Mouse (Mus musculus) cortical plate, adult 2 months (tissue): Measurements from ENCODE around the gene Kif1c. TPM values are rescaled to one million over a fixed set of nuclear protein-coding genes. Genes with fewer than 3 reads are reported as not detected.
"Not testable (repeated sequence)": the region's sequence is repeated elsewhere in the genome, so short reads cannot be mapped to it uniquely, and the experiment has no call there.

Source experiments
- H3K27ac ChIP-seq: fragments of 200-500 bp; 2 replicates; pipeline ENCODE4 v1.5.1; 2012; ENCODE audit warnings: low read length, control low read depth, inconsistent platforms; ENCODE audit not compliant: insufficient read depth
- H3K4me1 ChIP-seq: fragments of 200-500 bp; 2 replicates; pipeline ENCODE4 v1.6.1; 2011; ENCODE audit warnings: low read length; ENCODE audit not compliant: control insufficient read depth, insufficient read depth
- H3K4me3 ChIP-seq: fragments of 200-500 bp; 2 replicates; pipeline ENCODE4 v1.5.1; 2011; ENCODE audit warnings: mild to moderate bottlenecking, low read length, control low read depth; ENCODE audit not compliant: insufficient read depth
- CTCF ChIP-seq: fragments of 200-500 bp; IDR thresholded peaks from 2 replicates; pipeline ENCODE4 v1.5.1; 2011; ENCODE audit warnings: mild to moderate bottlenecking, control low read depth, low read length; ENCODE audit not compliant: insufficient read depth; ENCODE audit errors: extremely low read depth
- POLR2A ChIP-seq: fragments of 200-500 bp; IDR thresholded peaks from 2 replicates; pipeline ENCODE4 v1.6.1; 2011; ENCODE audit warnings: mild to moderate bottlenecking, low read length, control low read depth; ENCODE audit not compliant: insufficient read depth; ENCODE audit errors: extremely low read depth
- polyA plus RNA-seq: library from polyadenylated mRNA; depleted of rRNA; stranded (reverse); fragments of >200 nt; gene quantifications from 2 replicates; pipeline ENCODE4 v1.2.3, GENCODE M21; 2012

The Kif1c gene
- polyA plus RNA-seq, 1 experiment, result 53.7 TPM

- no peak overlapping the region for H3K27ac ChIP-seq
- no peak overlapping the region for H3K4me3 ChIP-seq
- no peaks in the 10 kb centered on the region for H3K4me1 ChIP-seq
- TF ChIP-seq POLR2A (no peak), CTCF (no peak)
Measured at GRCm38 (mm10) chr11:70747876-70748545, 47.7 kb downstream of the Kif1c start.

GRCm38 (mm10) chr11:70752337-70753017 lies 52.1 kb downstream of the Kif1c start:
- TF ChIP-seq CTCF, result no peak
- TF ChIP-seq POLR2A, result no peak

GRCm38 (mm10) chr11:70753146-70753545 lies 52.8 kb downstream of the Kif1c start:
- Histone ChIP-seq H3K27ac (no peak overlapping the region), H3K4me3 (no peak overlapping the region), H3K4me1 (no peaks in the 10 kb centered on the region; the same call in 1 of the 2 replicates)
- TF ChIP-seq POLR2A (no peak), CTCF (no peak)

More at GRCm38 (mm10) chr11:70752337-70753017, 52.1 kb downstream of the Kif1c start:
- Histone ChIP-seq H3K27ac (no peak overlapping the region), H3K4me3 (no peak overlapping the region), H3K4me1 (no peaks in the 10 kb centered on the region; the same call in 1 of the 2 replicates)

GRCm38 (mm10) chr11:70754476-70754875 lies 54.1 kb downstream of the Kif1c start:
- no peak for TF ChIP-seq CTCF
- no peak for TF ChIP-seq POLR2A
- no peak overlapping the region for H3K27ac ChIP-seq
- no peak overlapping the region for H3K4me3 ChIP-seq
- no peaks in the 10 kb centered on the region; the same call in 1 of the 2 replicates for H3K4me1 ChIP-seq

- Histone ChIP-seq H3K4me3 (no peak overlapping the region), H3K4me1 (no peaks in the 10 kb centered on the region; the same call in 1 of the 2 replicates), H3K27ac (no peak overlapping the region)
- TF ChIP-seq POLR2A (no peak), CTCF (no peak)
Measured at GRCm38 (mm10) chr11:70754958-70755357, 54.6 kb downstream of the Kif1c start.

- H3K4me3 ChIP-seq, result no peak overlapping the region
- H3K4me1 ChIP-seq, result no peaks in the 10 kb centered on the region; the same call in 1 of the 2 replicates
- TF ChIP-seq POLR2A, result no peak
- peak; percentile 99 for TF ChIP-seq CTCF
- H3K27ac ChIP-seq, result no peak overlapping the region
Measured at GRCm38 (mm10) chr11:70755645-70756044, 55.3 kb downstream of the Kif1c start.

GRCm38 (mm10) chr11:70760446-70760845 lies 60.1 kb downstream of the Kif1c start:
- H3K4me1 ChIP-seq, H3K27ac ChIP-seq, H3K4me3 ChIP-seq: not testable (repeated sequence)

GRCm38 (mm10) chr11:70762641-70763040 lies 62.3 kb downstream of the Kif1c start:
- H3K4me1 ChIP-seq, result peaks cover 3% of the 10 kb centered on the region; the same call in 1 of the 2 replicates

GRCm38 (mm10) chr11:70763582-70763935 lies 63.2 kb downstream of the Kif1c start:
- Histone ChIP-seq H3K27ac (peak overlapping the region; percentile 55), H3K4me3 (peak overlapping the region; percentile 81), H3K4me1 (peaks cover 3% of the 10 kb centered on the region; the same call in 1 of the 2 replicates)
- TF ChIP-seq POLR2A (no peak), CTCF (no peak)

More at GRCm38 (mm10) chr11:70762641-70763040, 62.3 kb downstream of the Kif1c start:
- no peak for TF ChIP-seq CTCF
- no peak for TF ChIP-seq POLR2A
- Histone ChIP-seq H3K4me3 (no peak overlapping the region), H3K27ac (no peak overlapping the region)

GRCm38 (mm10) chr11:70763936-70764808 lies 63.8 kb downstream of the Kif1c start, which contains the start of gene Zfp3:
Gene Zfp3 (plus strand): TSS chr11:70764209.
- TF ChIP-seq POLR2A, result peak; percentile 30; the same call in 1 of the 2 replicates
- no peak for TF ChIP-seq CTCF
- peaks cover 3% of the 10 kb centered on the region; the same call in 1 of the 2 replicates for H3K4me1 ChIP-seq
- H3K27ac ChIP-seq, result peak within 1 kb of the TSS; percentile 55
- H3K4me3 ChIP-seq, result peak within 1 kb of the TSS; percentile 81
